Mouse (Mus musculus): ENCODE measurements at regions not wholly inside any gene's neighbourhood (a gene's known extent, or its start where the extent isn't known, plus 50 kb on each side); places are given as distances from the start of the nearest gene placed in this dataset.

GRCm38 (mm10) chr2:116347827-116348529, 282.3 kb upstream of the Meis2 start:
- no peak for TF ChIP-seq CTCF (IDR thresholded peaks at IDR 0.05; ENCODE audit: low read depth)
- no peak for TF ChIP-seq EP300 (IDR thresholded peaks at IDR 0.05; ENCODE audit: low read depth)

Measured in liver, postnatal 0 days (tissue).